Mouse (Mus musculus) kidney, adult 9 months (tissue): ENCODE data around the gene Rps11.
A peak's percentile ranks its signal among the peaks of the same experiment; 100 is the strongest.
"Not testable (repeated sequence)": the region's sequence is repeated elsewhere in the genome, so short reads cannot be mapped to it uniquely, and the experiment has no call there.

Experiments used
- DNase-seq: peaks from one replicate; pipeline ENCODE4 v3.0.0; 2022

Gene Rps11

GRCm38 (mm10) chr7:45124224-45125143, at the start of gene Rps11:
Gene Rps11 (minus strand): TSS chr7:45124439.
- peak; percentile 99 for DNase-seq

GRCm38 (mm10) chr7:45173772-45174171, 49.5 kb upstream of the Rps11 start:
- not testable (repeated sequence) for DNase-seq

DNA sequence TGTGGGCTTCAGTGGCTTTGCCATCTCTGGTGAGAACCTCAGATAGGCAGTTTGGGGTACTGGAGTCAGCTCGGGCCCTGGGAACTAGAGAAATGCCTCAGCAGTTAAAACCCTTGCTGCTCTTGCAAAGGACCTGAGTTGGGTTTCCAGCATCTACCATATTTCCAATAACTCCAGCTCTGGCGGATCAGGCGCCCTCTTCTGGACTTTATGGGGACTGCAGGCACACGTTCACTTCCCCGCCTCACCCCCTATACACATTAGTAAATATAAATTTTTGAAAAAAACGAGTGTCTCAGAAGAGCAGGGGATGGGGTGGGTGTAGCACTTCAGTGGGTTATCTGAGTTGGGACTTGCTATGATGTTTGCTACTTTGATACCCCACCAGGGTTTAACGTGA, 48.7 kb upstream of the Rps11 start:
- peak; percentile 22 for DNase-seq

DNA sequence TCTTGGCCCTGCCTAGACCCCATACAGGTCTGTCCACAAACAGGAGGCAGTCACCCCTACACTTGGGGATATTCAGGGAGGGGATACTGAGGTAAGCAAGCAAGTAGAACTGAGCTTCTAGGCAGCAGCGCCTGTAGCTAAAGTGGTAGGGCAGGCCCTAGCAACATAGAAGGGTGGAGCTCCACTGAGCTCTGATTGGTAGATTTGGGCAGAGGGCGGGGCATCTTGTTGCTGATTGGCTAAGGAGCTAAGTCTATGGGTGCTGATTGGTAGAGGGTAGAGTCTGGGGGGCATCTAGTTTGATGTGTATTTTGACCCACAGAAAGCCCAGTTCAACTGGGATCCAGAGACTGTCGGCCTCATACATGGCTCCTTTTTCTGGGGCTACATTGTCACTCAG, 45.3 kb upstream of the Rps11 start:
- DNase-seq = no peak

- DNase-seq = no peak
These were observed 44.4 kb upstream of the Rps11 start for GRCm38 (mm10) chr7:45168656-45169055.

DNA sequence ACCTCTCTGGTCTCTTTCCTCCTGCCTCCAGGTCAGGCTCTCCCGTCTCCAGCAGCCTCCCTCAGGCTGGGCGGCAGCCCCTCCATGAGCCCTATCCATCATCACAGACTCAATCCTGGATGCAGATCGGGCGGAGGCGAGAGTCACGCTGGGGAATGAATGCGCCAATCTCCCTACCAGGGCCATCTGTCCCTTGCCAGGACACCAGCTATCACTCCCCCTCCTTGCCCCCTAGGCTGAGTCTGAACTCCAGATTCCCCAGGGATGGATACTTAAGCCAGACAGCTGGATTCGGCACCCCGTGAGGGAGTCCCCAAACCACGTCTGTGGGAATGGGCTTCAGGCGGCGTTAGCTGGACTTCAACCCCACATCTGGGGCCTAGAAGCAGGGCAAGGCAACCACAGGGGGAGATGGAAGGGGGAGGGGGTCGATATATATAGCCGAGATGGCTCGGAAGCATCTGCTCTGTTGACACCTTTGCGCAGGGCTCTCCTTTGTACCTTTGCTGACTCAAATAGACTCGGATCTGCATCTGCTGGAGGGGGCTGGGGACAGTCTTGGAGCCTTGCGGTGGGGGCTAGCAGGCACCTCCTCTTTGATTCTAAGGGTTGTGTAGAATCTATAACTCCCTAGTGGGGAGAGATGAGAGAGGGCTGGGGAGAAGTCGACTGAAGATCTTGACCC, 43.7 kb upstream of the Rps11 start:
- DNase-seq = no peak

- no peak for DNase-seq
These were observed 42.7 kb upstream of the Rps11 start for GRCm38 (mm10) chr7:45166950-45167401.

GRCm38 (mm10) chr7:45165701-45166100, 41.5 kb upstream of the Rps11 start:
- DNase-seq = no peak

DNA sequence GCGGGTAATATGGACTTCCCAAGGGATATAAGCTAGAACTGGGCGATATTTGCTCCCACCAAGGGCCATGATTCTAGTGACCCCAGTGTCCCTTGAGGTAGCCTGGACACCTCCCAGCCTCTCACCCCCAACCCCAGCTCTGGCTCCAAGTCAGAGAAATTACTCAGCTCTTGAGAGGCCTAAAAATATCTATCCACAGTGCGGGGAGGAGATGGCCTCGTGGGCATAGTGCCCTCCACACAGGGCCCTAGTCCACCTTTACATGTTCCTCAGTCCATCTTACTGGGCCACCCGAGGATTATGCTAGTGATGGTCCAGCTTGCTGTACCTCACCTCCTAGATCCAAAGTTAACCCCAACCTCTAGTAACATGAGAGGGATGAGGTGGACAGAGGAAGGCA, 40.6 kb upstream of the Rps11 start:
- DNase-seq = no peak

- DNase-seq = peak; percentile 31
These were observed 39.7 kb upstream of the Rps11 start, which contains the start of gene Slc17a7 for GRCm38 (mm10) chr7:45163735-45164490. Gene Slc17a7 (plus strand): TSS chr7:45163949.

GRCm38 (mm10) chr7:45162996-45163615, 38.9 kb upstream of the Rps11 start:
- no peak for DNase-seq

- DNase-seq = no peak
These were observed 38.3 kb upstream of the Rps11 start for GRCm38 (mm10) chr7:45162551-45162950.

DNA sequence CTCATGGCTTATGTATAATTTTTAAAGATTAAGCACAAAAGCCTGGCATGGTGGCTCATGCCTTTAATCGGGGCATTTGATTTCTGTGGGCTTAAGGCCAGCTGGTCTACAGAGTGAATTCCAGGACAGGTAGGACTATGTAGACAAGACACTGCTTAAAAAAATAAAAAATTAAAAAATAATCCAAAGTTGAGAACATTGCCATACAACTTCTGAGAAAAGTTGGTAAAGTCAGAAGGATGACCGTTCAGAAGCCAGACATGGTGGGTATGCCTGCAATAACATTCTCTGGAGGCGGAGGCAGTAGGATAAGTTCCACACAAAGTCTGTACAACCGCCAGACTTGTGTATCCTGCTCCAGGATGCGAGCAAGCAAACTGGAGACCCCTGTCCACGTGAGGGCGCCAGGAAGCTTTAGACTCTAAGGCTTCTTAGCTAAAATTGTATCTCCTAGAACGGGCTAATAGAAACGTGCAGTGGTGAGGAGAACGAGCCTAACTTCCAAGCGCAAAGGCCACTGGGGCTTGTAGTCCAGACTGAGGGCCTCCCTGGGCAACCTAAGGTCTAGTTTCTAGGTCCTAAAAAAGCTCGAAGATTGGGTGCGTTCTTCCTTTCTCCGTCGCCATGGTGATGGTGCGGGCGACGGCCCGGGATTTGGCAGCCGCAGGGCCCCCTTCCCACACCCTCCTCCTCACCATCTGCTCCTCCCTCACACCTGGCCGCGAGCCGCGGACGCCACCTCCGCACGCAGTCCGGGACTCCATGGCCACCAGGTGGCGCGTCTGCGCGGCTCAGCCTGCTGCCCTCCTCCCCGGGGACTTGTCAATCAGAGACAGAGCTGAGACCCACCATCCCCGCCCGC, 37.6 kb upstream of the Rps11 start:
- peak; percentile 89 for DNase-seq

GRCm38 (mm10) chr7:45160866-45161265, 36.6 kb upstream of the Rps11 start:
- DNase-seq = no peak

- DNase-seq = no peak
These were observed 36.1 kb upstream of the Rps11 start for GRCm38 (mm10) chr7:45160316-45160800.

GRCm38 (mm10) chr7:45158991-45159390, 34.8 kb upstream of the Rps11 start:
- no peak for DNase-seq

GRCm38 (mm10) chr7:45157459-45157858, 33.2 kb upstream of the Rps11 start:
- DNase-seq = no peak

GRCm38 (mm10) chr7:45156206-45156605, 32.0 kb upstream of the Rps11 start:
- no peak for DNase-seq

DNA sequence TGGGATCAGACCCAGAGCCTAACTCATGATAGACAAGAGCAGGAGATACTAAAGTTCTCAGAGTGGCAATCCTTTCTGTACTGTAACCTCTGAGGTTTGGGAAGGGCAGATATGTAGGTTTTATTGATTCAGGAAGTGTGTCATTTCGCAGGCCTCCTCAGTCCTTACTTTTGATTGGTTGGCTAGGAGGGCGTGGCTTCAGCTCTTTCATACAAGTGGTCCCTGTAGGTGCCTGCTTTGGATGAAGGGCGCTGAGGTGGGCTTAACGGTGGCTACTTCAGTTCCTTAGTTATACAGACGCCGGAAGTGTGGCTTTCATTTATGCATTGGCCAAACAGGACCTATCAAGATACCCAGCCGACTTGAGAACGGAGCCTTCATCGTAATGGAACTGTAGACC, 31.4 kb upstream of the Rps11 start:
- no peak for DNase-seq

GRCm38 (mm10) chr7:45154993-45155514, 30.8 kb upstream of the Rps11 start:
- DNase-seq = peak; percentile 70
